Mouse (Mus musculus): ENCODE results near the gene Fnbp1. TPM values are rescaled to one million over a fixed set of nuclear protein-coding genes. Genes with fewer than 3 reads are reported as not detected.

Fnbp1 gene
- polyA plus RNA-seq, 1 experiment from 2014 or later, result 4.5 TPM

- no peaks in the 10 kb centered on the region for H3K27me3 ChIP-seq (ENCODE audit: insufficient read depth, low read length)
- no peaks in the 10 kb centered on the region for H3K36me3 ChIP-seq (replicated peaks; ENCODE audit: insufficient read depth, low read length)
- 68% methylated on average over 14 of the region's 14 CpGs for WGBS (ENCODE audit: insufficient replicate concordance)
- peaks cover 24% of the 10 kb centered on the region for H3K4me1 ChIP-seq (ENCODE audit: insufficient read depth)
- no peak overlapping the region for H3K4me2 ChIP-seq (ENCODE audit: low read depth, low read length)
- H3K27ac ChIP-seq (ENCODE audit: low read depth), result peak overlapping the region; percentile 57
- no peak for TF ChIP-seq CTCF (IDR thresholded peaks at IDR 0.05; ENCODE audit: low read depth)
- no peak for TF ChIP-seq EP300 (IDR thresholded peaks at IDR 0.05; ENCODE audit: low read depth)
- H3K9ac ChIP-seq (replicated peaks), result no peak overlapping the region
- no peaks in the 10 kb centered on the region for H3K9me3 ChIP-seq (ENCODE audit: low read length)
- DNase-seq (no peak), ATAC-seq (no peak)
- H3K4me3 ChIP-seq (ENCODE audit: low read depth, low read length), result no peak overlapping the region
Observed at GRCm38 (mm10) chr2:31129742-31130518, 11.9 kb downstream of the Fnbp1 start.

GRCm38 (mm10) chr2:31127899-31128298 is 13.9 kb downstream of the Fnbp1 start:
- WGBS (ENCODE audit: insufficient replicate concordance), result 47% methylated on average over 4 of the region's 4 CpGs
- H3K27ac ChIP-seq (ENCODE audit: low read depth), result 0 out of 2 replicates have a peak overlapping the region, but pooled peaks have one; percentile 3
- no peak for ATAC-seq
- no peak overlapping the region for H3K9ac ChIP-seq (replicated peaks)
- no peak for DNase-seq
- H3K27me3 ChIP-seq (ENCODE audit: insufficient read depth, low read length), result no peaks in the 10 kb centered on the region
- no peak overlapping the region for H3K4me3 ChIP-seq (ENCODE audit: low read depth, low read length)
- no peak overlapping the region for H3K4me2 ChIP-seq (ENCODE audit: low read depth, low read length)
- H3K4me1 ChIP-seq (ENCODE audit: insufficient read depth), result peaks cover 28% of the 10 kb centered on the region
- H3K9me3 ChIP-seq (ENCODE audit: low read length), result no peaks in the 10 kb centered on the region
- TF ChIP-seq CTCF (IDR thresholded peaks at IDR 0.05; ENCODE audit: low read depth) (no peak), EP300 (IDR thresholded peaks at IDR 0.05; ENCODE audit: low read depth) (no peak)
- no peaks in the 10 kb centered on the region for H3K36me3 ChIP-seq (replicated peaks; ENCODE audit: insufficient read depth, low read length)

- Histone ChIP-seq H3K27me3 (ENCODE audit: insufficient read depth, low read length) (no peaks in the 10 kb centered on the region), H3K4me2 (ENCODE audit: low read depth, low read length) (no peak overlapping the region), H3K27ac (ENCODE audit: low read depth) (no peak overlapping the region), H3K36me3 (replicated peaks; ENCODE audit: insufficient read depth, low read length) (no peaks in the 10 kb centered on the region), H3K9ac (replicated peaks) (no peak overlapping the region), H3K4me3 (ENCODE audit: low read depth, low read length) (no peak overlapping the region), H3K9me3 (ENCODE audit: low read length) (no peaks in the 10 kb centered on the region), H3K4me1 (ENCODE audit: insufficient read depth) (peaks cover 28% of the 10 kb centered on the region)
- TF ChIP-seq CTCF (IDR thresholded peaks at IDR 0.05; ENCODE audit: low read depth) (no peak), EP300 (IDR thresholded peaks at IDR 0.05; ENCODE audit: low read depth) (no peak)
- 68% methylated on average over 7 of the region's 7 CpGs for WGBS (ENCODE audit: insufficient replicate concordance)
- DNase-seq, result no peak
- no peak for ATAC-seq
Observed at GRCm38 (mm10) chr2:31127219-31127618, 14.6 kb downstream of the Fnbp1 start.

- no peak overlapping the region for H3K9ac ChIP-seq (replicated peaks)
- DNase-seq (no peak), ATAC-seq (no peak)
- WGBS (ENCODE audit: insufficient replicate concordance), result 84% methylated on average over 9 of the region's 9 CpGs
- H3K36me3 ChIP-seq (replicated peaks; ENCODE audit: insufficient read depth, low read length), result no peaks in the 10 kb centered on the region
- H3K4me1 ChIP-seq (ENCODE audit: insufficient read depth), result peaks cover 25% of the 10 kb centered on the region
- no peak overlapping the region for H3K27ac ChIP-seq (ENCODE audit: low read depth)
- H3K27me3 ChIP-seq (ENCODE audit: insufficient read depth, low read length), result no peaks in the 10 kb centered on the region
- TF ChIP-seq CTCF (IDR thresholded peaks at IDR 0.05; ENCODE audit: low read depth) (no peak), EP300 (IDR thresholded peaks at IDR 0.05; ENCODE audit: low read depth) (no peak)
- no peak overlapping the region for H3K4me2 ChIP-seq (ENCODE audit: low read depth, low read length)
- H3K4me3 ChIP-seq (ENCODE audit: low read depth, low read length), result no peak overlapping the region
- no peaks in the 10 kb centered on the region for H3K9me3 ChIP-seq (ENCODE audit: low read length)
Observed at GRCm38 (mm10) chr2:31126048-31126447, 15.8 kb downstream of the Fnbp1 start.

GRCm38 (mm10) chr2:31125156-31125555 is 16.7 kb downstream of the Fnbp1 start:
- WGBS (ENCODE audit: insufficient replicate concordance), result 46% methylated on average over 7 of the region's 7 CpGs
- no peak overlapping the region for H3K27ac ChIP-seq (ENCODE audit: low read depth)
- no peak overlapping the region for H3K9ac ChIP-seq (replicated peaks)
- H3K27me3 ChIP-seq (ENCODE audit: insufficient read depth, low read length), result no peaks in the 10 kb centered on the region
- no peak for DNase-seq
- H3K4me3 ChIP-seq (ENCODE audit: low read depth, low read length), result no peak overlapping the region
- TF ChIP-seq EP300 (IDR thresholded peaks at IDR 0.05; ENCODE audit: low read depth), result no peak
- no peak for TF ChIP-seq CTCF (IDR thresholded peaks at IDR 0.05; ENCODE audit: low read depth)
- ATAC-seq, result no peak
- H3K4me1 ChIP-seq (ENCODE audit: insufficient read depth), result peaks cover 18% of the 10 kb centered on the region
- no peak overlapping the region for H3K4me2 ChIP-seq (ENCODE audit: low read depth, low read length)
- no peaks in the 10 kb centered on the region for H3K9me3 ChIP-seq (ENCODE audit: low read length)
- H3K36me3 ChIP-seq (replicated peaks; ENCODE audit: insufficient read depth, low read length), result no peaks in the 10 kb centered on the region

- ATAC-seq (no peak), DNase-seq (no peak)
- Histone ChIP-seq H3K4me1 (ENCODE audit: insufficient read depth) (peaks cover 15% of the 10 kb centered on the region), H3K9ac (replicated peaks) (no peak overlapping the region), H3K4me3 (ENCODE audit: low read depth, low read length) (no peak overlapping the region), H3K27ac (ENCODE audit: low read depth) (no peak overlapping the region), H3K36me3 (replicated peaks; ENCODE audit: insufficient read depth, low read length) (no peaks in the 10 kb centered on the region), H3K9me3 (ENCODE audit: low read length) (no peaks in the 10 kb centered on the region), H3K4me2 (ENCODE audit: low read depth, low read length) (no peak overlapping the region), H3K27me3 (ENCODE audit: insufficient read depth, low read length) (no peaks in the 10 kb centered on the region)
- WGBS (ENCODE audit: insufficient replicate concordance), result 44% methylated on average over 2 of the region's 2 CpGs
- TF ChIP-seq CTCF (IDR thresholded peaks at IDR 0.05; ENCODE audit: low read depth), result no peak
- TF ChIP-seq EP300 (IDR thresholded peaks at IDR 0.05; ENCODE audit: low read depth), result no peak
Observed at GRCm38 (mm10) chr2:31124694-31125093, 17.1 kb downstream of the Fnbp1 start.

Measured in liver, postnatal 0 days (tissue).